Mouse (Mus musculus) midbrain, embryonic 10.5 days (tissue): ENCODE results near the gene Spata32. TPM values are rescaled to one million over a fixed set of nuclear protein-coding genes. Genes with fewer than 3 reads are reported as not detected.

ENCODE experiments used
- DNase-seq: peaks from one replicate; pipeline ENCODE4 v3.0.0-alpha.2; 2017; ENCODE audit warnings: low spot score
- H3K27ac ChIP-seq: fragments of 300-500 bp; sonication (generic); replicated peaks from 2 replicates; pipeline ENCODE4 v1.5.1; 2016; ENCODE audit warnings: mild to moderate bottlenecking
- H3K27me3 ChIP-seq: fragments of 300-500 bp; sonication (generic); 2 replicates; pipeline ENCODE4 v1.6.1; 2016; ENCODE audit warnings: low read depth, mild to moderate bottlenecking; ENCODE audit not compliant: poor library complexity, severe bottlenecking
- H3K36me3 ChIP-seq: fragments of 300-500 bp; sonication (generic); 2 replicates; pipeline ENCODE4 v1.6.1; 2016; ENCODE audit warnings: mild to moderate bottlenecking, moderate library complexity
- H3K4me1 ChIP-seq: fragments of 300-500 bp; sonication (generic); 2 replicates; pipeline ENCODE4 v1.6.1; 2016
- H3K4me3 ChIP-seq: fragments of 300-500 bp; sonication (generic); 2 replicates; pipeline ENCODE4 v1.5.1; 2016; ENCODE audit warnings: mild to moderate bottlenecking, moderate library complexity
- H3K9me3 ChIP-seq: fragments of 300-500 bp; sonication (generic); replicated peaks from 2 replicates; pipeline ENCODE4 v1.6.1; 2016; ENCODE audit warnings: mild to moderate bottlenecking
- WGBS: fragments of 180-500 bp; shearing (Covaris S2); methylation state at CpG from one replicate; pipeline ENCODE4 v1.1.7; 2016; 5-methylcytosine and 5-hydroxymethylcytosine counted together
- polyA plus RNA-seq: library from polyadenylated mRNA; unstranded; fragments of >200 nt; fragmentation: Nextera tagmentation; extraction: Ambion mirVana; gene quantifications from 2 replicates; pipeline ENCODE4 v1.2.1, GENCODE M21; 2016

The Spata32 gene
- polyA plus RNA-seq, 1 experiment from 2014 or later = not detected

- DNase-seq = no peak
- no peaks in the 10 kb centered on the region for H3K9me3 ChIP-seq
- no peaks in the 10 kb centered on the region for H3K36me3 ChIP-seq
- no peak overlapping the region for H3K27ac ChIP-seq
- peaks cover 48% of the 10 kb centered on the region for H3K27me3 ChIP-seq
- WGBS = 86% methylated on average over 14 of the region's 14 CpGs
- peaks cover 9% of the 10 kb centered on the region for H3K4me1 ChIP-seq
- no peak overlapping the region for H3K4me3 ChIP-seq
Measured at GRCm38 (mm10) chr11:103175688-103176442, 42.4 kb downstream of the Spata32 start.

GRCm38 (mm10) chr11:103174891-103175391 lies 43.3 kb downstream of the Spata32 start:
- Histone ChIP-seq H3K4me3 (no peak overlapping the region), H3K4me1 (peaks cover 18% of the 10 kb centered on the region), H3K36me3 (no peaks in the 10 kb centered on the region), H3K27ac (no peak overlapping the region), H3K27me3 (peaks cover 57% of the 10 kb centered on the region), H3K9me3 (no peaks in the 10 kb centered on the region)
- DNase-seq = no peak
- WGBS = 62% methylated on average over 8 of the region's 8 CpGs

GRCm38 (mm10) chr11:103174411-103174832 lies 43.8 kb downstream of the Spata32 start:
- Histone ChIP-seq H3K4me3 (no peak overlapping the region), H3K27me3 (peaks cover 62% of the 10 kb centered on the region), H3K27ac (no peak overlapping the region), H3K4me1 (peaks cover 19% of the 10 kb centered on the region), H3K9me3 (no peaks in the 10 kb centered on the region), H3K36me3 (no peaks in the 10 kb centered on the region)
- DNase-seq = no peak
- WGBS = 81% methylated on average over 5 of the region's 5 CpGs

- WGBS = 90% methylated on average over 11 of the region's 11 CpGs
- no peak overlapping the region for H3K27ac ChIP-seq
- no peaks in the 10 kb centered on the region for H3K36me3 ChIP-seq
- peaks cover 68% of the 10 kb centered on the region for H3K27me3 ChIP-seq
- H3K9me3 ChIP-seq = no peaks in the 10 kb centered on the region
- peaks cover 19% of the 10 kb centered on the region for H3K4me1 ChIP-seq
- no peak for DNase-seq
- H3K4me3 ChIP-seq = no peak overlapping the region
Measured at GRCm38 (mm10) chr11:103173771-103174344, 44.4 kb downstream of the Spata32 start.

- 86% methylated on average over 7 of the region's 7 CpGs for WGBS
Measured at GRCm38 (mm10) chr11:103173041-103173770, 45.0 kb downstream of the Spata32 start.

GRCm38 (mm10) chr11:103172392-103173040 lies 45.7 kb downstream of the Spata32 start:
- WGBS = 68% methylated on average over 6 of the region's 6 CpGs
- Histone ChIP-seq H3K4me1 (peaks cover 19% of the 10 kb centered on the region), H3K9me3 (no peaks in the 10 kb centered on the region), H3K27me3 (peaks cover 64% of the 10 kb centered on the region), H3K4me3 (no peak overlapping the region), H3K27ac (no peak overlapping the region), H3K36me3 (no peaks in the 10 kb centered on the region)
- no peak for DNase-seq

More at GRCm38 (mm10) chr11:103173041-103173770, 45.0 kb downstream of the Spata32 start:
- Histone ChIP-seq H3K36me3 (no peaks in the 10 kb centered on the region), H3K27me3 (peaks cover 69% of the 10 kb centered on the region), H3K4me3 (no peak overlapping the region), H3K9me3 (no peaks in the 10 kb centered on the region), H3K4me1 (peaks cover 19% of the 10 kb centered on the region), H3K27ac (no peak overlapping the region)
- no peak for DNase-seq

GRCm38 (mm10) chr11:103171703-103172391 lies 46.4 kb downstream of the Spata32 start:
- Histone ChIP-seq H3K27me3 (peaks cover 64% of the 10 kb centered on the region), H3K4me3 (peak overlapping the region; percentile 77), H3K4me1 (peaks cover 19% of the 10 kb centered on the region), H3K9me3 (no peaks in the 10 kb centered on the region), H3K27ac (no peak overlapping the region), H3K36me3 (no peaks in the 10 kb centered on the region)
- no peak for DNase-seq
- 53% methylated on average over 9 of the region's 9 CpGs for WGBS

- Histone ChIP-seq H3K36me3 (no peaks in the 10 kb centered on the region), H3K4me3 (peak overlapping the region; percentile 77), H3K27ac (peak overlapping the region; percentile 72), H3K27me3 (peaks cover 64% of the 10 kb centered on the region), H3K9me3 (no peaks in the 10 kb centered on the region), H3K4me1 (peaks cover 19% of the 10 kb centered on the region)
- peak; percentile 32 for DNase-seq
- WGBS = 5% methylated on average over 23 of the region's 23 CpGs
Measured at GRCm38 (mm10) chr11:103171286-103171620, 47.0 kb downstream of the Spata32 start.

- Histone ChIP-seq H3K36me3 (no peaks in the 10 kb centered on the region), H3K4me3 (peak within 1 kb of the TSS; percentile 77), H3K27me3 (peaks cover 64% of the 10 kb centered on the region), H3K27ac (peak within 1 kb of the TSS; percentile 72), H3K9me3 (no peaks in the 10 kb centered on the region), H3K4me1 (peaks cover 19% of the 10 kb centered on the region)
- DNase-seq = peak; percentile 37
- WGBS = 1% methylated on average over 84 of the region's 84 CpGs
Measured at GRCm38 (mm10) chr11:103170494-103171285, 47.5 kb downstream of the Spata32 start, which contains the start of gene Fmnl1. Fmnl1 (plus strand) TSS chr11:103171107.

GRCm38 (mm10) chr11:103170111-103170493 lies 48.1 kb downstream of the Spata32 start:
- DNase-seq = no peak
- Histone ChIP-seq H3K27me3 (peaks cover 63% of the 10 kb centered on the region), H3K36me3 (no peaks in the 10 kb centered on the region), H3K27ac (no peak overlapping the region), H3K9me3 (no peaks in the 10 kb centered on the region), H3K4me3 (peak overlapping the region; percentile 77), H3K4me1 (peaks cover 19% of the 10 kb centered on the region)
- WGBS = 63% methylated on average over 3 of the region's 3 CpGs

GRCm38 (mm10) chr11:103169664-103170063 lies 48.6 kb downstream of the Spata32 start:
- H3K36me3 ChIP-seq = no peaks in the 10 kb centered on the region
- H3K27me3 ChIP-seq = peaks cover 58% of the 10 kb centered on the region
- peaks cover 16% of the 10 kb centered on the region for H3K4me1 ChIP-seq
- H3K4me3 ChIP-seq = no peak overlapping the region
- H3K9me3 ChIP-seq = no peaks in the 10 kb centered on the region
- no peak overlapping the region for H3K27ac ChIP-seq
- DNase-seq = no peak
- WGBS = 84% methylated on average over 5 of the region's 5 CpGs
